Mouse (Mus musculus) macrophage (primary cell): Measurements from ENCODE around the gene Vps37b. TPM values are rescaled to one million over a fixed set of nuclear protein-coding genes. Genes with fewer than 3 reads are reported as not detected.

Experiments used
- H3K27ac ChIP-seq: fragments of 350-480 bp; formaldehyde crosslinking; 2 replicates; pipeline ENCODE4 v1.9.0; 2021
- H3K36me3 ChIP-seq: fragments of 350-480 bp; formaldehyde crosslinking; 2 replicates; pipeline ENCODE4 v1.9.0; 2021; ENCODE audit errors: inconsistent target
- H3K4me3 ChIP-seq: fragments of 350-480 bp; formaldehyde crosslinking; 2 replicates; pipeline ENCODE4 v1.9.0; 2021; ENCODE audit errors: inconsistent target
- H3K79me2 ChIP-seq: fragments of 350-480 bp; formaldehyde crosslinking; 2 replicates; pipeline ENCODE4 v1.9.0; 2021; ENCODE audit errors: inconsistent target
- WGBS: methylation state at CpG from one replicate; pipeline ENCODE4 v1.1.7; 2026; ENCODE audit warnings: inconsistent platforms; ENCODE audit not compliant: missing documents; 5-methylcytosine and 5-hydroxymethylcytosine counted together
- polyA plus RNA-seq: library from polyadenylated mRNA; stranded (reverse); fragments of 250-400 nt; gene quantifications from 3 replicates; pipeline ENCODE4 v1.2.4, GENCODE M21; 2018; ENCODE audit warnings: inconsistent platforms

Vps37b gene
- polyA plus RNA-seq, 1 experiment from 2014 or later = 13.1 TPM

DNA sequence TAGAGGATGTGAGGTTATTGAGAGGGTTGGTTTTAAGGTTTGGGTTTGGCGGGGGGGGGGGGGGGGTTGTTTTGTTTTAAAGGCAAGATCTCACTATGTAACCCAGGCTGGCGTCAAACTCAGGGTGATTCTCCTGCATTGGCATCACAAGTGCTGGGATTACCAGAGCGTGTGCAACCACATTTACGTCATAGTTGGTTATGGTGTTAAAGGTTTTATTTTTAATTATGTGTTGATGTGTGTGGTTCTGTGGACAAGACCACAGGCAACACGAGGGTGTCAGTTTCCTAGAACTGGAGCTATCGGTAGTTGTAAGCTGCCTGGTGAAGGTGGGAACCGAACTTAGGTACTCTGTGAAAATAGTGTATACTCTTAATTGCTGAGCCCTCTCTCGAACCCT is 3.7 kb upstream of the Vps37b start:
- Histone ChIP-seq H3K36me3 (no peaks in the 10 kb centered on the region), H3K79me2 (peaks cover 11% of the 10 kb centered on the region), H3K4me3 (no peak overlapping the region), H3K27ac (no peak overlapping the region)
- 70% methylated on average over 7 of the region's 8 CpGs for WGBS

DNA sequence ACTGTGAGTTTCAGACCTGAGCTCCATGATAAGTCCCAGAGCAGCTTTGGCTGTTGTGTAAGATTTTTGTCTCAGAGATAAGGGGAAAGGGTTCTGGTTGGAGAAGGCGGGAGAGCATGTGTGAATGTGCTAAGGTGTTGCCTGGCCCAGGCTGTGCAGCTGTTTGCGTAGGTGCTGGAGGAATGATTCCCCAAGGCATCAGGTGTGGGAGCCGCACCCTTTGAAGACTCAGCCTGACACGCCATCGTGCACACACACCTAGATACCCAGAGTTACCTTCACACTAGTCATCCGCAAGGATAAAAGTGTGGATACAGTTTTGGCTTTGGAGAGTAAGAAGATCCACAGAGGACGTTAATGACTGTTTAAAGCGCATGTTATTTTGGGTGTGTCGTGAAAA is 3.3 kb upstream of the Vps37b start:
- no peaks in the 10 kb centered on the region for H3K36me3 ChIP-seq
- no peak overlapping the region for H3K4me3 ChIP-seq
- H3K27ac ChIP-seq = no peak overlapping the region
- 78% methylated on average over 8 of the region's 9 CpGs for WGBS
- peaks cover 15% of the 10 kb centered on the region for H3K79me2 ChIP-seq

DNA sequence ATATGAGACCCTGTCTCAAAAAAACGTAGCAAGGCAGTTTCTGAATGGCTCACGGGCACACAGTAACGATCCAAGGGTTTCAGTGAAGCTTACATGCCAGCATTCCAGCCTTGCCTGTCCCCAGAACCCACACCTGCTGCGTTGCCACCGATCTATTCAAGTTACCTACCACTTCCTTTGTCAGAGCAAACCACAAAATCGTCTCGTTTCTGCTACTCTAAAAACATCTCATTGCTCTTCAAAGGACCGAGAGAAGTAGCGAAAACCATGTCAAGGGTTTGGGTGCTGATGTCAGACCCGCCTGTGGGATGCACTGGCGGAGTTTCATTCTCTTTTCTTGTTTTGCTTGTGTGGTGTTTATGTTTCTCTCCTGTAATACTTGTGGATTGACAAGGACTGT is 2.4 kb upstream of the Vps37b start:
- no peak overlapping the region for H3K4me3 ChIP-seq
- H3K27ac ChIP-seq = no peak overlapping the region
- 59% methylated on average over 10 of the region's 11 CpGs for WGBS
- no peaks in the 10 kb centered on the region for H3K36me3 ChIP-seq
- H3K79me2 ChIP-seq = peaks cover 25% of the 10 kb centered on the region

DNA sequence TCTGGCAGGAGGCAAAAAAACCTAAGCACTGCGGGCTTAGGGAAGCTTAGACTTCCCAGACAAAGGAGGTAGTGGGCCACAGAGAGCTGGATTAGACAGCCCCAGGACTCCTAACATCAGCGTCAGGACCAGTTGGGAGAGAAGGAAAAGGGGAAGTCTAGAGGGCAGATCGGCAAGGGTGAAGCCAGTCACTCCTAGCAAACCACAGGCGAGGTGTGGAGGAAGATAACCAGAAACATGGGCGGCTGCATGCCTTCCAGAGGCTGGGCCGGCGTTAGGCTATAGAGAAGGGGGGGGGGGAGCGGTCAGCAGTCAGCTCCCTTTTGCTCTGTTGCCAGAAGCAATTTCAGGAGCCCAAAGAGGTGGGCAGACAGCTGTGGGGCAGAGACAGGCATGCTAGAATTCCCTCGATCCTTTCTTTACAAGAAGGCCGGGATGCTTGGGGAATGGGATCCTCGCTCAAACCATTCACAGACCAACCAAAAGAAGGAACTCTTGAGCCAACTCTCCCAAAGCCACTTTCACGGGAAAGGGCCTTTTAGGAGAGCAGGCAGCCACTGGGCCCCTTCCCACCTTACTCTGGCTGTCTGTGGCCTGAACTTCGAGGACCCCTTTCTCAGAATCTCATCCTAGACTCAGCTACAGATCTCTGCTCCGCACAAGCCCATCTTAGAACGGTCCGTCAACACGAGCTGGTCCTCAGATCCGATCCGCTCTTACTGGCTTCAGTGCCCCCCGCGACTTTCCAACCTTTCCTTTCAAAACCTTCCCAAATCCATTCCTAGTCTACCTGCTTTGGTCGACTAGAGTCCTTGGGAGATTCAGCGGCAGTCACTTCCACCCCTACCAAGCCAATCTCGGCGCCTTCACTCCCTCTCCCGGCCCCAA is 758 bp downstream of the Vps37b start:
- 1% methylated on average over 26 of the region's 26 CpGs for WGBS
- Histone ChIP-seq H3K36me3 (no peaks in the 10 kb centered on the region), H3K27ac (peak overlapping the region; percentile 67), H3K79me2 (peaks cover 56% of the 10 kb centered on the region), H3K4me3 (peak overlapping the region; percentile 86)

DNA sequence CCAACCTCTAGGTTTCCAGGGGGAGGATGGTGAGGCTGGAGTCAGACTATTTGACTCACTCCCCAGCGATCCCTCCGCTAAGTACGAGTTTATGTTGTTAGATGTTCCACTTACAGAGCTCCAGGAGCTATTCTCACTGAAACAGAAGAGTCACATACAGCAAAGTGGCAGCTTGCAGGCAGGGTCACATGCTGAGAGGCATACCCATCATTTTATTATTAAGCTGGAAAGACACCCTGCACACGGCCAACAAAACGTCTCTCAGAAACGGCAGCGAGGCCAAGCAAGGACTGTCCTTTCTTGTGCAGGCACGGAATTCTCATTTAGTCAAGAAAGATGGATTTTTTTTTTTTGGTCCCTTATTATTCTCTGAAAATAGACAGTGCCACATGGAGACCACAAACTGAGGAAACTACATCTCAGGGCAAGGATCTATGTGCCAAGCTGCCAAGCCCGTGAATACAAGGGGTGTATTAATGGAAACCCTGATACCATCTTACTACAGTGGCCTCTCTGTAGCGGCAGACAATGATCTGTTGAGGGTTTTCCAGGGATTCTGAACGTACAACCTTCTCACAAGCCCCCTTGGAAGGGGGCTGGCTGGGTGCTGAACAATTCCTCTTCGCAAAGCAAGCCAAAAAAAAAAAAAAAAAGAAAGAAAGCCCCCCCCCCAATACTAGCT is 1.5 kb downstream of the Vps37b start:
- Histone ChIP-seq H3K36me3 (no peaks in the 10 kb centered on the region), H3K79me2 (peaks cover 64% of the 10 kb centered on the region), H3K4me3 (peak overlapping the region; percentile 86), H3K27ac (no peak overlapping the region)
- WGBS = 61% methylated on average over 12 of the region's 12 CpGs

DNA sequence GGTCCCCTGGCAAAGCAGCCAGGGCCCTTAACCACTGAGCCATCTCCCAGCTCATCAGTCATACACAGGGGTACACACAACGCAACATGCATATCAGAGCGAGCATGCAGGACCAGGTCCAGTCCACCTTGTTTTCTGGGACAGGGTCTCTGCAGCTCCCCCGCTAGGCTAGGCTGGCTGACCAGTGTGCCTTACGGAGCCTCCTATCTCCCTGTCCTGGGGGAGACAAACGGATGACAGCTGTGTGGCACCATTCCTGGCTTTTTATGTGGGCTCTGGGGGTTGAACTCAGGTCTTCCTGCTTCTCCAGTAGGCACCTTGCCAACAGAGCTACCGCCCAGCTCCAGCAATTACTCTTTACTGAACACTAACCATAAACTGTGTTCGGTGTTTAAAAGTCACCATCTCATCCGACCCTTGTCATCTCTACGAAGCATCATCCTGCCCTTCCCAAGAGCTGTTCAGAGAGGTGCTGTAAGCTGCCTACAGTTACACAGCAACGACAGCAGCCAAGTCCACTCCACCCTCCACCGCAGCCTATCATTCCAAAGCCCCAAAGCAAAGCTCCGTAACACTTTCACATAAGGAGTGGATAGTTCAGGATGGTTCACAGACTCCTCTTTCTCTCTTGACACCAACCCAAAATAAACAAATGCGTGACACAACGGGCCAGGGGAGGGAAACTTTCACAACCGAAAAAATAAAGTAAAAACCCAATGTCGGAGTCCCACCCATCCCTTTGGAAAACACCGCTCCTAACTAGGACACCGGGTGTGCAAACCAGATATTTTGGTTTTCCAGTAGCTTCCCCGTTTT is 2.6 kb downstream of the Vps37b start:
- Histone ChIP-seq H3K79me2 (peaks cover 70% of the 10 kb centered on the region), H3K36me3 (no peaks in the 10 kb centered on the region), H3K27ac (no peak overlapping the region), H3K4me3 (no peak overlapping the region)
- 89% methylated on average over 18 of the region's 19 CpGs for WGBS

DNA sequence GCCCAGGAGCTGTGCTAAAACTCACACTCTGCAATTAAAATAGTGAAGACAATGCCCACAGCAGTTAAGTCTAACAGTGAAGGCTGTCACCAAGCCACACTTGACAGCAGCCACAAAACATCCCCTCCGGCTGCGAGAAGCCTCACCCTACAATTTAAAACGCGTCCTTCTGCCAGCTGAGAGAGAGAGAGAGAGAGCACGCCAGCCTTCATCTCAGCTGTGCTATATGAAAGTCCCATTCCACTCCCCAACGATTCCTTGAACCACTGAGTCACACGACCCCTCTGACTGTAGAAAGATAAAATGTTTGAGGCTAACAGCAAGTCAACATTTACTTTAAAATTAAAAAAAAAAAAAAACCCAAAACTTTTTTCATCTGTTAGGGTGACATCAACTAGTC is 3.4 kb downstream of the Vps37b start:
- peaks cover 78% of the 10 kb centered on the region for H3K79me2 ChIP-seq
- H3K27ac ChIP-seq = no peak overlapping the region
- no peak overlapping the region for H3K4me3 ChIP-seq
- 63% methylated on average over 7 of the region's 7 CpGs for WGBS
- H3K36me3 ChIP-seq = no peaks in the 10 kb centered on the region

DNA sequence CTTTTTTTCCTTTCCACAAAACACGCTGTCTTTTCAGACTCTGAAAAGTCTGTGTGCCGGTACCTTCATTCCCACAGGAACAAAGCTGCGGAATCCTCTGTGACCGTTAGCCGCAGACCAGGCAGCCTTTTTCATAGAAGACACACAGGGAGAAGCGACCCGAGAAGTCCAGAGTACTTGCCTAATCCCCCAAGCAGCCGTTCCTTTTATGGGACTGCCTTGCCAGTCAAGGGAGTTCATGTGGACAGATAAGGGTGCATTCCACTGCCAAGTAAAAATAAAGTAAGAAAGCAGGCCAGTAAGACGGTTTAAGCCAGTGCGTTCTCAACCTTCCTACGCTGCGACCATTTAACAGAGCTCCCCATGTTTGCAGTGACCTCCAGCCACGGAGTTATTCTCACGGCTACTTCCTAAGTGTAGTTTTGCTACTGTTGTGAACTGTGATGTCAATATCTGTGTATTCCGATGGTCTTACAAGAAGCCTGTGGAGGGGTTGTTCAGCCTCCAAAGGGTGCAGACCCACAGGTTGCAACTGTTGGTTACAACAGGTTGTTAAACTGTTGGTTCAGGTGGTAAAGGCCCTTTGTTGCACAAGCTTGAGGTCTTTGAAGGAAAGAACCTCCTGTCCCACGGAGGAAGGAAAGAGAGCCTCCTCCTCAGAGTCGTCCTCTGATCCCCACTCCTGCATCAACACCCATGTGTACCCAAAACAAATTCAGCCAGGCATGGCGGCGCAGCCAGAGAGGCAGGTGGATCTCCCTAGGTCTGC is 4.2 kb downstream of the Vps37b start:
- H3K27ac ChIP-seq = no peak overlapping the region
- H3K4me3 ChIP-seq = no peak overlapping the region
- WGBS = 80% methylated on average over 19 of the region's 19 CpGs
- H3K79me2 ChIP-seq = peaks cover 86% of the 10 kb centered on the region
- no peaks in the 10 kb centered on the region for H3K36me3 ChIP-seq

DNA sequence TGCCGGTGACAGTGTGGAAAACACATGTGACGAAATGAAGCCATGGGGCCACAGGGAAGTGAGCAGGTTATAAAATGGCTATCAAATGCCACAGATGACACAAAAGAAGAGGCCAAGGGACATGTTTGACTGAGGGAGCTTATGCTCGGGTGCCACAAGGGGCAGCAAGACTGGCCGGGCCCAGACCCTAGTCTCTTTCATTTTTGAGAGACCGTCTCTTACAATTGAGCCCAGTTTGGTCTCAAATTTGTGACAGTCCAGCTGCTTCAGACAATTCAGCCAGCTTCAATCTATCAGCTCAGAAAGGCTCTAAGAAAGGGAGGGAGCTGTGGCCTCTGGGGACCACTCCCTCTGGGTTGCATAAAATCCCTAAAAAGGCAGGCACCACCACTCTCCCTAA is 5.5 kb downstream of the Vps37b start:
- Histone ChIP-seq H3K4me3 (no peak overlapping the region), H3K79me2 (peaks cover 96% of the 10 kb centered on the region), H3K27ac (0 out of 2 replicates have a peak overlapping the region, but pooled peaks have one; percentile 78), H3K36me3 (no peaks in the 10 kb centered on the region)
- WGBS = 83% methylated on average over 5 of the region's 5 CpGs

DNA sequence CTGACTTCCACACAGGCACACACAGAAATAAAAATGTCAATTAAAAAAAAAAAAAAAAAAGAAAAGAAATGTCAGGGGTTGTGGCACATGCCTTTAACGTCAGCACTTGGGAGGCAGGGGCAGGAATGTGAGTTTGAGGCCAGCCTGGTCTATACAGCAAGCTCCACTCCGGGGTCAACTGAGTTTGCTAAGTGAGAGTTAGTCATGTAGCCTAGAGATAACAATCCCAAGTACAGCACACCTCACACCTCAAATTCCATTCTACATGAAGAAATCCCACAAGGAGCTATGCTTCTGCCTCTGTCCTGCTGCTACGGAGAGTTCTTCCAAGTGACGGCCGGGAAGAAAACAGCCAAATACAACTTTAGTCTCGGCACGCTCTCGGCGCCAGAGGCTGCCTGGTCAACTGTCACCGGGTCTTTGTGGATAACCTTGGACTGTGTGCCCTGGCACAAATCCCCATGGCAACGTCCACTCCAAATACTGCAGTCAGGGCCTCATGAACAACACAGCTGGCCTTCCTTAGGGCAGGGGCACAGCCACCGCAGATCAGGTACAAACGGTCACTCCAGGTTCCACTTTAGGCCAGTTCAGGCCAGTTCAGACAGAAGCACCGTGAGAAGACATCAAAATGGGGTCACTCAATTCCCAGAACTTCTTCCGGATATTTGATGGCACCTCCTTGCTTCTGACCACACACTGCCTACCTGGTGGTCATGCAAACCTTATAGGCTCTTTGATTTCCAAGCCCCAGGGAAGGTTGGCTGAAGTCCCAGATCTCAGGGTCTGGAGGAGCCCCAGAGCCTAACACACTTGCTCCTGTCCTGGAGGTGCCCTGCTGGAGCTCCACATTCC is 6.3 kb downstream of the Vps37b start:
- H3K27ac ChIP-seq = peak overlapping the region; percentile 78
- peaks cover 96% of the 10 kb centered on the region for H3K79me2 ChIP-seq
- 88% methylated on average over 15 of the region's 15 CpGs for WGBS
- H3K4me3 ChIP-seq = no peak overlapping the region
- H3K36me3 ChIP-seq = no peaks in the 10 kb centered on the region

DNA sequence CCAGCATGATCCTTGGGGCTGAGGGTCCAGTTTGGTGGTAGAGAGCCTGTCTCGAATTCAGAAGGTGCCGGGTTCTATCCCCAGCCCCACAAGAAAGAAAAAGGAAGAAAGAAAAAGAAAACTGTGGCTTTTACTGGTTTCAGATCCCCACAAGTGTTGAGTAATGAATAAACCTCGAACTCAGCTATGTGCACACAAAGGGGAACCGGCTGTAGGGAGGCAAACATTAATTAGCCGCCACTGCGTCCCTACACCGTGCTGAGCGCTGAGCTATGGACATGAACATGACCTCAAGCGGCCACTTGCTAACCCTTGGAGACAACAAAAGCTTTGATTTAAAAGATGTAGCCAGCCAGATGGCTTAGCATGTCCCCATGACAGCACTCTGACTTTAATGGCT is 6.9 kb downstream of the Vps37b start:
- H3K79me2 ChIP-seq = peaks cover 96% of the 10 kb centered on the region
- WGBS = 3% methylated on average over 9 of the region's 9 CpGs
- no peaks in the 10 kb centered on the region for H3K36me3 ChIP-seq
- H3K4me3 ChIP-seq = no peak overlapping the region
- H3K27ac ChIP-seq = peak overlapping the region; percentile 78

DNA sequence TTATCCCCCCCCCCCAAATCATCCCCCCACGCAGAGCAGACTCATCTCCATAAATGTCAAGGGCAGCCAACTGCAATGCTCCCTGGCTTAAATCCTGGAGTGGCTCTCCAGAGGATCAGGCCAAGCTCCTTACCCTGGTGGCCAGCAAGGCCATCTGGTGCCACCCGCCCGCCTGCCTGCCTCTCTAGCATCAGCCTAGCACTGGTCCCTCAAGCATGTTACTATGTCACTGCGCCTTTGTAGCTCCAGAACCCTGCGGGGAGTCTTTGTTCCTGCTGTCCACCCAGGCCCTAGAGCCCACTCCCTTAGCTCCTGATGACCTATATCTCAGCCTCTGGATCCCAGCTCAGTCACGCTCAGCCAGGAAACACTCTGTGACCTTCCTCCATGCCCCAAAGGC is 7.4 kb downstream of the Vps37b start:
- Histone ChIP-seq H3K27ac (peak overlapping the region; percentile 78), H3K79me2 (peaks cover 96% of the 10 kb centered on the region), H3K36me3 (no peaks in the 10 kb centered on the region), H3K4me3 (no peak overlapping the region)
- WGBS = 87% methylated on average over 5 of the region's 6 CpGs

DNA sequence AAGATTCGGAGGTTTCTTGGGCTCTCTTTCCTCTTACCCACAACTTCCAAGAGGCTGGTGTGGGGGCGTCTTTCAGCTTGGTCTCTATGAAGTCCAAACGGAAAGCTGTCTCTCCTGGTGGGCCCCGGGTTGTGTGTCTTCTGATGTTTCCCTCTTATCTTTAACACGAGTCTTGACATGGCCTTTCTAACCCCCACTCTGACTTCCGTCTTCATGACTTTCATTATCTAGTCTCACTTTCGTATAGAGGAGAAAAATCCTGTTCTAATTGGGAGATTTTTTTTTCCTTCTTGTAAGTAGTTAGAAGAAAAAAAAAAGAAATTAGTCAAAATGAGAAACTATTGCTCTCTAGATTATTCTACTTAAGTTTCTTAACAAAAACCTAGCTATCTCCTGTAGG is 9.7 kb downstream of the Vps37b start:
- WGBS = 10% methylated on average over 7 of the region's 7 CpGs
- no peak overlapping the region for H3K4me3 ChIP-seq
- H3K79me2 ChIP-seq = peaks cover 90% of the 10 kb centered on the region
- H3K27ac ChIP-seq = peak overlapping the region; percentile 79
- H3K36me3 ChIP-seq = no peaks in the 10 kb centered on the region
